In genomic region chr13:12132160-12132710, GRCm38 (mm10) we compare ENCODE assay signal across 18 mouse cellular contexts. TPM values are rescaled to one million over a fixed set of nuclear protein-coding genes. Genes with fewer than 3 reads are reported as not detected.
DNase-seq lines count a peak whose midpoint lies in the region; ATAC-seq and TF ChIP-seq lines count a peak whose summit lies in the region.
"Had no signal": no experiment of that assay in that cellular context is flagged by ENCODE, and none has a peak within 500 bp of the region (broad histone marks: within the 10 kb centered on the region; RNA-seq: fewer than 3 reads in every experiment).

No protein-coding gene starts in this region.

- TF ChIP-seq EP300 in stomach, postnatal 0 days (optimal IDR thresholded peaks at IDR 0.05), result no peak

- peak; percentile 55 to 76 for DNase-seq in heart, adult 18-20 months
- no peak for DNase-seq in heart, postnatal 25 days (ENCODE audit: low spot score)
- peak; percentile 52 to 64 for DNase-seq in heart, adult 9 months (ENCODE audit: low spot score in 2 of 2)
- DNase-seq in liver, embryonic 11.5 days (ENCODE audit: low spot score), result peak; percentile 34
- no peak for DNase-seq in stomach, postnatal 0 days (ENCODE audit: low spot score)
- DNase-seq in gastrocnemius, postnatal 36 days, result no peak
- DNase-seq in spleen, postnatal 10 days (ENCODE audit: low spot score in 2 of 2), result no peak
- no peak for DNase-seq in cerebellum, postnatal 36 days
- DNase-seq: cerebellum, adult 9-11 months; gastrocnemius, postnatal 10 days; kidney, postnatal 14 days; spleen, adult 18-20 months; thymus, adult 2 months had no signal

- H3K27ac ChIP-seq in liver, embryonic 11.5 days (ENCODE audit: low read depth, low read length), result peak overlapping the region; percentile 61
- H3K27ac ChIP-seq in stomach, postnatal 0 days (replicated peaks), result no peak overlapping the region
- H3K27ac ChIP-seq: forebrain, embryonic 15.5 days; hindbrain, embryonic 15.5 days; limb, embryonic 13.5 days had no signal

- H3K27me3 ChIP-seq in liver, embryonic 11.5 days (replicated peaks; ENCODE audit: control insufficient read depth, insufficient read depth, low read length), result no peaks in the 10 kb centered on the region
- H3K27me3 ChIP-seq in stomach, postnatal 0 days (ENCODE audit: control insufficient read depth, insufficient read depth, low read length), result no peaks in the 10 kb centered on the region
- H3K27me3 ChIP-seq: forebrain, embryonic 15.5 days; hindbrain, embryonic 15.5 days; limb, embryonic 13.5 days; megakaryocyte, embryonic 14.5 days had no signal

- peak overlapping the region; percentile 31; the same call in 1 of the 2 replicates for H3K9ac ChIP-seq in liver, embryonic 11.5 days (ENCODE audit: low read depth, low read length)
- no peak overlapping the region for H3K9ac ChIP-seq in stomach, postnatal 0 days (ENCODE audit: low read length)
- H3K9ac ChIP-seq: forebrain, embryonic 15.5 days; hindbrain, embryonic 15.5 days; limb, embryonic 13.5 days had no signal

- no peaks in the 10 kb centered on the region for H3K9me3 ChIP-seq in liver, embryonic 11.5 days (ENCODE audit: control insufficient read depth, low read length)
- H3K9me3 ChIP-seq in stomach, postnatal 0 days (ENCODE audit: control insufficient read depth, low read length), result no peaks in the 10 kb centered on the region
- H3K9me3 ChIP-seq: forebrain, embryonic 15.5 days; hindbrain, embryonic 15.5 days; limb, embryonic 13.5 days; megakaryocyte, embryonic 14.5 days had no signal

- H3K4me1 ChIP-seq in liver, embryonic 11.5 days (replicated peaks; ENCODE audit: control insufficient read depth, insufficient read depth, low read length), result peaks cover 21% of the 10 kb centered on the region
- no peaks in the 10 kb centered on the region for H3K4me1 ChIP-seq in stomach, postnatal 0 days (replicated peaks; ENCODE audit: control insufficient read depth, insufficient read depth)
- H3K4me1 ChIP-seq: forebrain, embryonic 15.5 days; limb, embryonic 13.5 days; megakaryocyte, embryonic 14.5 days had no signal

- no peak for TF ChIP-seq CTCF in stomach, postnatal 0 days (IDR thresholded peaks at IDR 0.05; ENCODE audit: low read depth)

- no peaks in the 10 kb centered on the region for H3K36me3 ChIP-seq in liver, embryonic 11.5 days (ENCODE audit: control insufficient read depth, insufficient read depth, low read length)
- H3K36me3 ChIP-seq in stomach, postnatal 0 days (ENCODE audit: control insufficient read depth, insufficient read depth, low read length), result no peaks in the 10 kb centered on the region
- H3K36me3 ChIP-seq: forebrain, embryonic 15.5 days; hindbrain, embryonic 15.5 days; limb, embryonic 13.5 days had no signal

- ATAC-seq in liver, embryonic 11.5 days (replicated peaks; ENCODE audit: low FRiP score), result peak; percentile 99
- ATAC-seq in stomach, postnatal 0 days (ENCODE audit: low FRiP score, low TSS enrichment), result peak; percentile 57; the same call in 1 of the 2 replicates
- ATAC-seq: forebrain, embryonic 15.5 days had no signal

- H3K4me3 ChIP-seq in liver, embryonic 11.5 days (ENCODE audit: low read depth, low read length), result no peak overlapping the region
- no peak overlapping the region for H3K4me3 ChIP-seq in stomach, postnatal 0 days (ENCODE audit: low read depth, low read length)
- H3K4me3 ChIP-seq: forebrain, embryonic 15.5 days; hindbrain, embryonic 15.5 days; limb, embryonic 13.5 days; megakaryocyte, embryonic 14.5 days had no signal

- intact Hi-C loops in heart, postnatal 25 days (cut with DNase I), result no loop called here
- intact Hi-C loops in gastrocnemius, postnatal 36 days (cut with DNase I), result no loop called here

- peak overlapping the region; percentile 43 for H3K4me2 ChIP-seq in liver, embryonic 11.5 days
- H3K4me2 ChIP-seq in stomach, postnatal 0 days (replicated peaks; ENCODE audit: low read depth), result no peak overlapping the region
- H3K4me2 ChIP-seq: forebrain, embryonic 15.5 days; hindbrain, embryonic 15.5 days; limb, embryonic 13.5 days had no signal

- WGBS in liver, embryonic 11.5 days, result 24% methylated on average over 3 of the region's 3 CpGs
- 60% methylated on average over 3 of the region's 3 CpGs for WGBS in stomach, postnatal 0 days

RNA-seq across cellular contexts. Expression of gene Ryr2, which starts 25.5 kb away (rescaled TPM):
- 1,000 to 10,000 TPM in 1 of 2 experiments, 100 to 1,000 TPM in 1; 887 to 1,008 TPM for total RNA-seq in heart, adult 18-20 months (2021)
- total RNA-seq in heart, postnatal 25 days (2021), result 1,000 to 10,000 TPM in 1 of 2 experiments, 100 to 1,000 TPM in 1; 936 to 1,019 TPM
- 0.38 and 0.88 TPM in 2 replicates for polyA plus RNA-seq in liver, embryonic 11.5 days (2014; fragmentation: Nextera tagmentation; extraction: Ambion mirVana)
- polyA plus RNA-seq in stomach, postnatal 0 days (2015; fragmentation: Nextera tagmentation; extraction: Ambion mirVana), result 0.61 and 0.62 TPM in 2 replicates
- under 1 TPM; 0.10 to 0.12 TPM for total RNA-seq in gastrocnemius, postnatal 36 days (2021)
- polyA plus RNA-seq: C2C12 had no signal

Comparison
In these comparisons a context has a peak if more than half of its experiments do, and no peak if none do; other contexts are left out.
1. DNase-seq: peak in heart, adult 18-20 months (2 of 2), heart, adult 9 months (2 of 2) and liver, embryonic 11.5 days (single experiment); none in heart, postnatal 25 days (single experiment), stomach, postnatal 0 days (single experiment), gastrocnemius, postnatal 36 days (0 of 2), spleen, postnatal 10 days (0 of 2) and cerebellum, postnatal 36 days (0 of 2).
2. RNA of gene Ryr2, which starts 25.5 kb away (total RNA-seq): 936 to 1,019 TPM in heart, postnatal 25 days and 887 to 1,008 TPM in heart, adult 18-20 months; 0.10 to 0.12 TPM in gastrocnemius, postnatal 36 days; every median in the first group is over 100 times any median in the second.